ENCODE assay signal across 24 mouse cellular contexts in genomic region chr8:35939199-35939598, GRCm38 (mm10).
"Had no signal": no experiment of that assay in that cellular context is flagged by ENCODE, and none has a peak within 500 bp of the region (broad histone marks: within the 10 kb centered on the region; RNA-seq: fewer than 3 reads in every experiment).

No protein-coding gene starts in this region.

- DNase-seq: gastrocnemius, adult 2 months; gastrocnemius, postnatal 10 days; gastrocnemius, postnatal 25 days; heart, adult 2 months; heart, postnatal 4 days; kidney, adult 11 months; kidney, adult 2 months; kidney, adult 9 months; kidney, postnatal 14 days; kidney, postnatal 36 days; layer of hippocampus, adult 9-11 months; layer of hippocampus, postnatal 36 days; left cerebral cortex, postnatal 4 days had no signal

- H3K4me1 ChIP-seq: kidney, embryonic 15.5 days; limb, embryonic 13.5 days; limb, embryonic 15.5 days had no signal

- H3K4me3 ChIP-seq: gastrocnemius, adult 2 months; heart, adult 2 months; heart, embryonic 12.5 days; hindbrain, embryonic 10.5 days; hindbrain, embryonic 13.5 days; hindbrain, embryonic 15.5 days; kidney, embryonic 15.5 days; limb, embryonic 13.5 days; limb, embryonic 15.5 days had no signal

- H3K27ac ChIP-seq: gastrocnemius, adult 2 months; heart, adult 2 months; hindbrain, embryonic 10.5 days; hindbrain, embryonic 13.5 days; hindbrain, embryonic 15.5 days; hindbrain, postnatal 0 days; kidney, embryonic 15.5 days; kidney, postnatal 0 days; limb, embryonic 13.5 days; limb, embryonic 15.5 days had no signal

- H3K36me3 ChIP-seq: heart, embryonic 12.5 days; hindbrain, embryonic 10.5 days; hindbrain, embryonic 13.5 days; hindbrain, embryonic 15.5 days; kidney, embryonic 15.5 days; limb, embryonic 13.5 days; limb, embryonic 15.5 days had no signal

- ATAC-seq: forebrain, embryonic 16.5 days; hindbrain, postnatal 0 days; intestine, embryonic 16.5 days had no signal

- H3K9me3 ChIP-seq: heart, embryonic 12.5 days; hindbrain, embryonic 10.5 days; hindbrain, embryonic 13.5 days; hindbrain, embryonic 15.5 days; kidney, embryonic 15.5 days; limb, embryonic 13.5 days; limb, embryonic 15.5 days had no signal

- H3K4me2 ChIP-seq: heart, embryonic 12.5 days; hindbrain, embryonic 13.5 days; hindbrain, embryonic 15.5 days; kidney, embryonic 15.5 days; limb, embryonic 13.5 days; limb, embryonic 15.5 days had no signal

- H3K27me3 ChIP-seq: heart, embryonic 12.5 days; hindbrain, embryonic 13.5 days; hindbrain, embryonic 15.5 days; kidney, embryonic 15.5 days; limb, embryonic 13.5 days; limb, embryonic 15.5 days had no signal

- H3K9ac ChIP-seq: heart, embryonic 12.5 days; hindbrain, embryonic 13.5 days; hindbrain, embryonic 15.5 days; kidney, embryonic 15.5 days; limb, embryonic 13.5 days; limb, embryonic 15.5 days had no signal
